Mouse (Mus musculus) G1E (cell line): ENCODE data around the gene Acat2.

ENCODE experiments used
- CTCF ChIP-seq: IDR thresholded peaks from 2 replicates; pipeline ENCODE4 v1.5.1; 2012; ENCODE audit warnings: low read depth, low read length, inconsistent platforms, mixed read lengths
- GATA2 ChIP-seq: IDR thresholded peaks from 2 replicates; pipeline ENCODE4 v1.6.1; 2012; ENCODE audit warnings: low read depth, low read length, inconsistent platforms, borderline replicate concordance

GRCm38 (mm10) chr17:12897674-12898073, 62.9 kb downstream of the Acat2 start:
- TF ChIP-seq CTCF (no peak), GATA2 (no peak)
